Mouse (Mus musculus) liver, adult (tissue): ENCODE data around the gene Emb.

Source experiments
- GATA4 ChIP-seq: IDR thresholded peaks from 2 replicates; pipeline ENCODE4 v1.6.1; 2014; ENCODE audit warnings: mild to moderate bottlenecking, low read length; ENCODE audit not compliant: insufficient replicate concordance

Emb gene

GRCm38 (mm10) chr13:117216126-117216525 lies 7.8 kb downstream of the Emb start:
- no peak for TF ChIP-seq GATA4

DNA sequence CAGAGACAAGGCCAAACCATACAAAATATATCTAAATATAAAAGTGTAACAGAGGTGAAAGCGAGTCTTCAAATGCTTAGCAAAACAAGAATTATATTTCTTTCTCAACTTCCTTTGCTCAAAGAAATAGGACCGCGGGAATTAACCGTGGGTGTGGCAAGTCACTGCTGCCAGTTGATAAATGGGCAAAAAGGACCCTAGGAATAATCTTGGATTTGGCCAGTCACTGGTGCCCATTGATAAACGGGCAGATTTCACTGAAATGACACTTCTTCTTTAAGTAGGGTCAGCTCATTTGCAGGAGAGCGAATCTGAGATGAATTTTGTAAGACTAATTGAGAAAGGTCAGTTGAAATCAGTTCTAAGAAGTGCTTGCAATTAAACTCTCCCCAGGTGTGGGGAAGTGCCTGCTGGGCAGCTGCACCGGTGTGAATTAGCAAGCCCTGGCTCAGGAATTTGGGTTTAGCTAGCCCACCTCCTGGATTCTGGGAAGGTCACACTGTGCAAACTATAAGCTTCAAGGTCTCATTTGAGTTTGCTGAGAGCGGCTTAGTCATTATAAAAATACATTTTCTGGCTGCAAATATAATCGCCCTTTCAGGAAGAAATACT lies 8.5 kb downstream of the Emb start:
- no peak for TF ChIP-seq GATA4

GRCm38 (mm10) chr13:117217621-117218020 lies 9.3 kb downstream of the Emb start:
- no peak for TF ChIP-seq GATA4

- no peak for TF ChIP-seq GATA4
Measured at GRCm38 (mm10) chr13:117218092-117218491, 9.8 kb downstream of the Emb start.

DNA sequence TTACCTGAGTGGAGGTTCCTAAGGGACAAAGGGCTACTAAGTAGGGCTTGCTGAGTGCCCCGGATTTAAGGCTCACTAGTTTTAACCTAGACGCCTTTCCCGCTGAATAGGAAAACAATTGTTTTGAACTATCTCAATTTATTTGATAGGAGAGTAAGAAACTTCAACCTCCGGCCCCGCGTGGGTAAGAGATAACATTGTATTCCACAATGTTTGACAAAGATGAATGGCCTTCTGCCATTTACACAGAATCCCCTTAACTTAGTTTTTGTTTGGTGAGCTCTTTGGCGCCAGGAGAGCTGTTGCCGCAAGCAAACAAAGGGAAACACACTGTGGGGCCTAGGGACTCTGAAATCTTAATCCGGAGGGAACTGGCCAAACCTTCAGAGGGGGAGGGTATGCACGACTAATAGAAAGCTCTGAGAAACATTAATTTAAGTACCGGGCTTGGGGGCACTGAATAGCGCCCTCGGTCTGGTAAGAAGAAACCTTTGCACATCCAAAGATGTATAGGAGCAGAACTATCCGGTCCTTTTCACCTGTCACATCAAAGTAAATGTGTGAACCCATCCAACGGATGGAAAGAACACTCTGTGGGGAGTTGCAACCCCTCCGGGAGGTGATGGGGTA lies 11.7 kb downstream of the Emb start:
- no peak for TF ChIP-seq GATA4

- TF ChIP-seq GATA4 = no peak
Measured at GRCm38 (mm10) chr13:117220501-117221321, 12.4 kb downstream of the Emb start, which contains the start of gene Gm17509. Gm17509 (minus strand) TSS chr13:117221075.

DNA sequence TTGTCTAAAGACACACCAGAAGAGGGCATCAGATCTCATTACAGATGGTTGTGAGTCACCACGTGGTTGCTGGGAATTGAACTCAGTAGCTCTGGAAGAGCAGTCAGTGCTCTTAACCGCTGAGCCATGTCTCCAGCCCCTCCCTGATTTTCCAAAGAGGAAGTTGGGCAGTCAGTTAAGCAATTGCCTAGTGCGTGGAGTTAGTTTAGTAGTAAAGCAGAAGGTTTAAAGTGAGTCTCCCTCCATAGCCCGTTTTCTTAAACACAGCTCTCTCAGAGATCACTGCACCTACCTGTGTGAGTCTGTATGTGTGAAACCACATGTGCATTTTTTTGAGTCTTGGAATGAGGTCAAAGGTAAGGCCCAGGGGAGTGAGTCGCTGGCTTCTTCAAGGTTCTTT lies 14.8 kb downstream of the Emb start:
- TF ChIP-seq GATA4 = no peak

DNA sequence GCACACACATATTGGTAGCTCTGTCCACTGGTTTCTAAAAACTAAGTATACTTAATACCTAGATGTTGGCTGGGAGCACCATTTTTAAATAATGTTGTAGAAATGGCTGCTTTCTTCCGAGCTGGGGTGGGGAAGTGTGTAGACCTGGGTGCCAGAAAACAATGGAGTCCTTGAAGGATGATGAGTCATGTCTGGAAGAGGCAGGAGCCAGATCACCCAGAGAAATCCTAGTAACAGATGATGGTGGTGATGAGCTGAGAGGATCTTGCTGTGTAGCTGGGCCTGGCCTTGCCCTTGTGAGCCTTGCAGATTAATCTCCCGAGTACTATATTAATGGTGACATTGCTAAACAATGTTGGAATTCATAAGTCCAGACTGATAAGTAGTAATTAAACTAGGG lies 16.6 kb downstream of the Emb start:
- no peak for TF ChIP-seq GATA4

- no peak for TF ChIP-seq GATA4
Measured at GRCm38 (mm10) chr13:117225561-117225960, 17.2 kb downstream of the Emb start.

DNA sequence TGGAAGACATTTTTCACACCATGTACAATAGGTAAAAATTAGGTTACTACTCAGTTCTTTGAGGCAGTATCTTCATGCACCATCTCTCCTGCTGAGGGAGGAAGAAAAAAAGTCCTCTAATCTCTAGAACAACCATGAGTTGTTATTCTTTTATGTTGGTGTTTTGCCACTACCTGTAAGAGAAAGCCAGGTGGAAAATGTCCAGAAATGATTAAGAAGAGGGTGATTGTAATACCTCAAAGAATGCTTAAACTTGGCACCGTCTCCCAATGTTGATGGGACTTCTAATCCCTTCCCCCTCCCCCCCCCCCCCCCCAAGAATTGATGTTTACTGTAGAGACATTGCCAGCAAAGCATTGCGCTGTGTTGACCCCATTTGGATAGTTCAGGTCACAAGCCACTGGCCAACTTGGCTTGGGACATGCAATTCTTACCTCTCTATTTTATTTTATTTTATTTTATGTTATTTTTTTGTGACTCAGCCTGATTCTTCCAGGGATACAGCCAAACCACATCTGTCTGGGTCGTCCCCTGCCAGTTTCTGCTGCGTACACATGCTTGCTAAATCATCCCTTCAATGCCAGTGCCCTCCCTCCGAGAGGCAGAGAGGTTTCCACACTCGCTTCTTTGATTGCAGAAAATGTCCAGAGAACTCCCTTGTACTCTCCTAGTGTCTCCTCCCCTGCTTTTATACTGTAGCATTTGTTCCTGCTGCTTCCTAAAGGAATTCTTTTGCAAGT lies 22.2 kb downstream of the Emb start:
- no peak for TF ChIP-seq GATA4

DNA sequence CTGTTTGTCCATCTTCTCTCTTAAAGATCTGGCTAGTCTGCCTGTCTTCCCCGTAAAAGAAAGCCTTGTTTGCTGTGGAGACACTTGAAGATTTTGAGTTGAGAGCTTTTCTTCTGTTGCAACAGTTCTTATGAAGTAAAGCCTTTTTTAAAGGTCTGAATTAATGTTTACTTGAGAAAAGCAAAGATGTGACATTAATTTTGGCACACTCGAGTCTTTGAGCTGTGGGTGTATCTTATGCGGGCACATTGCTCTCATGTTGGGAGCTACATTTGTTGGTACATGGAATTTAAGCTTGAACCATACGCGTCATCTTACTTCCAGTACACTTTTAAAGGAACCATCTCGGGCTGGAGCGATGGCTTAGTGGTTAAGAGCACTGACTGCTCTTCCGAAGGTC lies 25.5 kb downstream of the Emb start:
- no peak for TF ChIP-seq GATA4

DNA sequence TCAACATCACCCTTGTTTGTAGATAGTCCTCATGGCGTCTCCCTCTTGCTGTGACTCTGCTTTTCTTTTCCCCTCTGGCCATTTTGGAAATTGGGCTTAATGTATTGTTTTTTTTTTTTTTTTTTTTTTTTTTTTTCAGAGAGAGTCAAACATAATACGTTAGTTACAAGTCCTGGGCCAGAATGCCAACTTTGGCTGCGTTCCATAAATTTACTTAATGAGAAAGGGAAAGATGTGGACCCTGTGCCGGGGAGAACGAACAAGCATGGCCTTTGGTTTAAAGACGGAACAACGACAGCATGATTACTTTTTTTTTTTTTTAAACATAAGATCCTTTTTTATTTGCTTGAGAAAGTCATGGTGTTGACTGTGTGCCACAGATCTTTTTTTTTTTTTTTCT lies 26.1 kb downstream of the Emb start:
- TF ChIP-seq GATA4 = no peak

DNA sequence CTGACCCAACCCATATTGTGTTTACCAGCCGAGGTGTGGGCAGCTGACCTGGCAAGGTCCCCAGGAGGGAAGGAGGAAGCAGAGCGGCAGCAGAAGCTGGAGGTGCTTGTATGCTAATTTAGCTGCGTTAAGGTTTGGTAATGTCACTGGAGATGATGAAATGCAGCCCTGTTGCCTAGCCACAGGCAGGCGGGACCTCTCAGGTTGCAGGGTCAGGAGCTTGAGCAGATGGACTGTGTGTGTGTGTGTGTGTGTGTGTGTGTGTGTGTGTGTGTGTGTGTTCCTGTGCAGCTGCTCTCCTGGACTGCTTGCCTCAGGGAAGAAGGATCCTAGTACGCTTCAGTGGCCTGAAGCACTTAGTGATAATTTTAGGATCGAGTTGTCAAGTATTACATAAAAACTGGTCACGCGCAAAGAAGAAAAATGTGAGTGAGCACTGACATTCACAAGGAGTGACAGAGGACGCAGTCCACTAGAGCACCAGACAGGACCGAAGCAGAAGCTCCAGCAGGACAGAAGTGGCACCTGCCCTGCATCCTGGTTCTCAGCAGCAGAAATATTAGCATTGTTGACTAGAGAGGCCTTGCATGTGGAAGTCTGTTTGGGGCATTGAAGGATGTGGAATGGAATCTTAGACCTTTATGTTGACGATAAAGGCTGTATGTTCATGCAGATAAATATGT lies 27.3 kb downstream of the Emb start:
- no peak for TF ChIP-seq GATA4

DNA sequence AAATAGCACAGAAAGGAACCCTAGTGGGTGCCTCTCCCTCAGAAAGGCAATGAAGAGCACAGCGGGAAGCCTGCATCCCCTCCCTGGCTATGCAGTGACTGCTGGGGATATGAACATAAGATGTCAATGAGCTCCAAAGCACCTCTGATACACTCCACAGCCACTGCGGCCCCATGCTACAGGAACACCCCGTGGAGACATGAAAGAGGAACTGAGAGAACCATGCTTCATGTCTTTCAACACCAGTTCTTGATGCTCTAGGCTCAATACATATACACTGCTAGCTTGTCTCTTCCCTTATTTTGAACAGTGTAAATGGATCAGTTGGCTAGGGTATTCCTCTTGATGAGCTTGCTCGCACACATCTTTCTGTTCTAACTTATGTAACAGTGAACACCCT lies 28.8 kb downstream of the Emb start:
- no peak for TF ChIP-seq GATA4

DNA sequence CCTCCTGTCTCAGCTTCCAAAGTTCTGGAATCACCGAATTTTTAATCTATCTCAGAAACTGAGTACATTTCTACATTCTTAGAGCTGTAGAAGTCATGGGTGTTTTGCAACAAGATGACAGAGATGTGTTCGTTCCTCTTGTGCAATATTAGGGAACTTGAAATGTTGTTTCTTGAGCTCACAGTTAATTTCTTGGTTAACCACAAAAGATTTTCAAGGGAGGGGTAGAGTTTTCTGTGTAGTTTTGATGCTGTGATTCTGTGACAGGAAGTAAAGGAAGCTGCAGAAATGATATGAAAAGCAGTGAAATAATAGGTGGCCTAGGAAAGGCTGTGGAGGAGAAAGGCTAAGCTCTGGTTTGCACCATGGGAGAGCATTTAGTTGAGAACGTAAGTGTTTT lies 33.7 kb downstream of the Emb start:
- TF ChIP-seq GATA4 = no peak
